Mouse (Mus musculus): ENCODE data around the gene Obscn.

DNA sequence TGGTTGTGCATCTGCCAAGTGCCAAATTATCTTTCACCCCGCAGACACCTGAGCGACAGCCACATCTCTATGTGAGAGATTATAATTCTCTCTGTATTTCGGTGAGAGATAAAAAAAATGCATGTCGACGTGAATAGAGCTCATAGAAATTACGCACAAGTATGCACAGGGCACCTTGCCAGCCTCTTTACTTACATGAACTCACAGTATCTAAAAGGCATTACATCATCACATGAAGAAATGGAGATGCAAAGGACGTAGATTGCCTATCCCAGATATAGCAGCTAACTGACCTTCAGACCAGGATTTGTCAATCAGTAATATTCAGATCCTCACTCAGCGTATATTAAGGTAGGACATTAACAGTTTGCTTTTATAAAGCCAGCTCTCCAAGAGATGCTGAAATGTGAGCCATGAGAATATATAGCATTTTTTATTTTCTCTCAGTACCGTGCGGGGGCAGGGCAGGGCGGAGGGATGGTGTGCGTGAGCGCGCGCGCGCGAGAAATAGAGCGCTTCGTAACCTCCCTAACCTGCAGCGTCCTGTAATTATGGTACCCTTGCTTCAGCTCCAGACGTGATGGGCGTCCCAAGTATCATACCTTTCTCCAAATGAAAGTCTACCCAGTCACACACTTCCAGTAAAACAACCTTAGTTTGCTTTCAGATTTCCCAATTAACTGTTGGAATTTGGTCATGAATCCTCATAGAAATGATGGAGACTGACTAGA lies 188.2 kb downstream of the Obscn start:
- TF ChIP-seq CTCF (IDR thresholded peaks at IDR 0.05; ENCODE audit: borderline replicate concordance, insufficient read depth, low read length), result no peak
- no peak for TF ChIP-seq POLR2A (IDR thresholded peaks at IDR 0.05; ENCODE audit: low read depth, low read length)

Data from embryonic fibroblast, embryonic 13.5 days (primary cell).